Mouse (Mus musculus): Measurements from ENCODE around the gene Fancc.
A peak's percentile ranks its signal among the peaks of the same experiment; 100 is the strongest.

Gene Fancc

DNA sequence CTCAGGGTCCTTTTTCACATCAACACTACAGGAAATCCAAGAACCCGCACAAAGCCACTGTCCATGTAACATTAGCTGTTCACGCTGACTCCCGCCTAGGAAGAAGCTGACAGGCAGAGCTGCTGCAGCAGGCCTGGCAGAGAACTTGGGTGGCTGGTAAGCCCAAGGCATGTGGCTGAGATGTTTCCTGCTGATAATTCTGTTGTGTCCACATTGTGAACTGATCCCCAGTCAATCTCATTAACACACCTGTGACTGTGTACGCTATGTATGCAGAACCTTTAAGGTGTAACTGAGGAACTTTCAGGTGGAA lies 182.5 kb downstream of the Fancc start:
- no peak for DNase-seq

DNA sequence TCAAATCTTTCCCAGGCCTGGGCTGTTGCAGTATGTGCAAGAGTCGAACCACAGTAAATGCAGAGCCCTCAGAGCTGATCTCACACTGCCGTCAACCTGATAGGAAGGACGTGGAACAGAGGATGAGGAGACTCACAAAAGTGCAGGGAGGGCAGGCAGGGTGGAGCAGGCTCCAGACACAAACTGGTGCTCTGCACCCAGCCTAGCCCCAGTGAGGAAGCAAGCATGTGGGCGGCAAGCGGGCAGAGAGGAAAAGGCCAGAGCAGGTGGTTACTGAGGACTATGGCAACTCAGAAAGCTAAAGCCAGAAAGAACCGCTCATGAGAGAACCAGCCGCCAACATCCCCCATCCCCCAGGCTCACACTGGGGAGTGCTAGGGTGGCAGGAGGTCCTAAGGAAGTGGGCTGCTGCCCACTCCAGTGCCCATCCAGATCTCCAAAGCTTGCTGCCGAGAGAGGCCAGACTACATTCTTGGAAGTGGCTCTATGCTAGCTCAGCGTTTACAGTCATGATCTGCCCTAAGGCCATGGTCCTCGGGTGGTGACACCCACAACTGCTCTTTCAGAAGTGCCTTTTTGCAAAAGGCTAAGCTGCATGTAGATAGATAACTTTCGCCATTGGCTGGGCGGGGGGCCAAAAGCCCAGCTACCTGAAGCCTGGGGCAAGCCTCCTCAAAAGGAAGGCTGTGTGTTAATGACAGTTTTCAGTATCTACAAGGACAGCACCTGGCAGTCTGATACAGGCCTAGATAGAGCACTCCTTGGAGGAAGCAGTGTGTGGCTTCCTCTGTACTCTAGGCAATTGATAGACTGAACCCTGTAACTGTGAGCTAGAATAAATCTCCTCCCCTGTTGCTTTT lies 183.1 kb downstream of the Fancc start:
- DNase-seq = no peak

DNA sequence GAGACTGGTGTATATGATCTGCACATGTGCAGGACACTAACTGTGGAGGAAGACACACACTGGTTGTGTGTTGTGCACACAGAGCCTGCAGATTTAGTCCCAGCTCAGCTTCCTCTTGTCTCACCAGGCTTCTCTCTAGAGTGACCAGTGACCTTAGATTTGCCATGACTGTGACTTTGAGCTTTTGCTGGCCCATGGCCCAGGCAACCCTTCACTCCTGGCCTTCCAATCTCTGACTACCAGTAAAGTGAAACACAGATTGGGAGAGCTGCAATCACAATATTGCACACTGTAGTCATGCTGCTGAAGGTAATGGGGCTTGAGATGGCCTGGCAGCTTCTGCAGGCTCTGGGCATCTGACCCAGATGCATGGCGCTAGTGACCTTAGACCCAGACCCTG lies 183.8 kb downstream of the Fancc start:
- no peak for DNase-seq

DNA sequence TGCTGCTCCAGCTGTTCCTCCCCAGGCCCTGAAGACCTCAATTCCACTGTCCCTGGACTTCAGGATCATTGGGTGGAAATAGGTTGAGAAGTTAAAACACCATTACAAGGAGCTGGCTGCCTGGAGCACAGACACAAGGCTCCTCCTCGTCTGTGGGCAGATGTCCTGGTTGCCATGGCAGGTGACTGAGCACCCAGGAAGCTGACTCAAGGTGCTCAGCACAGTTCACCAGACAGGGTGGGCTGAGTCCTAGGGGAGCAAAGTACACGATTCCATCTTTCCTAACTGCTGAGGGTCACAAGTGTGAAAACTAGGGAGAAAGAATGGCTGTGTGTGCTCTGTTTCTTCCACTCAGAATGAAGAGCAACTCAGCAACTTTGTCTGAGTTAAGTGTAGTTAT lies 185.9 kb downstream of the Fancc start:
- DNase-seq = no peak

DNA sequence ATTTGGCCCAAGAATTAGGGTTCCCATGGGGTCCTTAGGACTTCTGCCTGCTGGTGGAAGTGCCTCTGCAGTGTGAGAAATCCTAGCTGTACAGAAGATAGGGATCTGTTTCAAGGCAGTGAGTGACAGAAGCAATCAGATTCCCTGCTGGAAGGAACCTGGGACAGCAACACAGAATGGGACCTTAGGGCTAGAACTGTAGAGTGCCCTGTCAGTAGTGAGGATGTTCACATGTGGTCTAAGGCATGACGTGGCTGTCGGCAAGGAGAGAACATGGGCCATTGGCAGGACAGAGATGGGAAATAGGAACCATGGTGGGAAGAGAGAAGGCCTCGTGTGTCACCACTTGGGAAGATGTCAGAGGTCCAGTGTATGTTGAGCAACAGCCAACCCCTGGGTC lies 187.5 kb downstream of the Fancc start:
- DNase-seq = no peak

DNA sequence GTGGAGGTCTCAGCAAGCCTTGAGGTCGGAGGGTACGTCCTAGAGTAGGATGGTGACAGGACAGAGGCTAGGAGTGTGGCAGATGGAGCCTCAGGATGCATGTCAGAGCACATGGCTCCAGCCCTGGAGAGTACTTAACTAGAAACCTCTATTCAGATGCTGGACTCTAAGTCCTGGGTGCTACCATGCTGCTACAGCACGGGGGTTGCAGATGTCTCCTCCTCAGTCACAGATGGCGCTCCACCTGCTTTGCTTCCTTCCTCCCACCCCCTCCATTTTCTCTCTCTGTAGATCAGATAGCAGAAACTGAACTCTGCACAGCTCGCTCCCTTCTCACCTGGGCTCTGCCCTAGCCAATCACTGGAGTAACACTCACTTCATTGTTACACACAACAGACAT lies 190.3 kb downstream of the Fancc start:
- peak; percentile 76 for DNase-seq

DNA sequence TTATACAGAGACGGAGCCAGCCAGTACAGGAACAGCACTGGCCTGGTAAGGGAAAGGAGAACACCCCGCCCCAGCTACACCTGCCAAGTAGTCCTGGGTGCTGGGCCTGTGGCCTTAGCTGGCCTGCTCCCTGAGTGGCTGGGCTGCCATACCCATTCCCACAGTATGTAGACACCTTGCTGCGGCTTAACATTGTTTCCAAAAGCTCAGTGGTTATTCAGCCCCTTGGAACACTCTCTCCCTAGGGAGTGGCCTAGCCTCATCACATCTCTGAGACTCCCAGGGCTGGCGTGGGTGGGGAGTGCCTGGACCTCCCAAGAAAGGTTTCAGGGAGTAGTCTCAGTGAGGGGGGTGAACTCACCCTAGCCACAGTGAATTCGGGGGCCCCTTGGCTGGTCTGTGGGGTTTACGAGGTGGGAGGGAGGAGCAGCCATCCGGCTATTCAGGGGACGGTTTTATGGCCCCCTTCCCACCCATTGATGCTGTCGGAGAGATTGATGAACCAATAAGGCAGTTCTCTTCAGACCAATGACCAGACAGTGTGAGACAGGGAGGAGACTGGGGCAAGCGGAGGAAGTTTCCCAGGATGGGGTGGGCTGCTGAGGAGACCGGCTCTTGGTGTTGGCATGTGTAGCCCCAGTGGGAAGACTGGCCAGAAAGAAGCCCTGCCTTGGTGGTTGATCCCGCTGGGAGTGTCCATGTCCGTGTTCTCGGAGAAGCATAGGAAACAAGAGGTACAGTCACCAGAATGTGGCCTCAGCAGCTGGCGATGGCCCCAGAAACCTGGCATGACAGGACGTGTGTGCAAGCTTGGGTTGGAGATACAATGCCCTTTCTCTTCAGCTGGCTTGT lies 191.7 kb downstream of the Fancc start:
- peak; percentile 79 for DNase-seq

DNA sequence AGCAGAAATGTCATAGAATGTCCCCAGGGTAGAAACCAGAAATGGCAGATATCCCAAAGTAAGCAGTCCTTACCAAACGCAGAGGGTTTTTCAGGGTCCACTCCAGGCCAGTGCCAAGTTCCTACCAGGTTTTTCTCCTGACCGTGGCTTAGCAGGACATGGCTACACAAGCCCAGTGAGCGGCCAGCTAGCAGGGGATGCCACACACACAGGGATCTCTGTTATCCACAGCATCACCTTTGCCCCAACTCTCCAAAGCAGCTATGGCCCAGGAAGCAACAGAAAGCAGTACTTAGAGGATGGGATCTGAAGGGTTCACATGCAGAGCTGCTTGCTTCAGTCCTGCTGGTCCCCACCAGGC lies 192.3 kb downstream of the Fancc start:
- no peak for DNase-seq

DNA sequence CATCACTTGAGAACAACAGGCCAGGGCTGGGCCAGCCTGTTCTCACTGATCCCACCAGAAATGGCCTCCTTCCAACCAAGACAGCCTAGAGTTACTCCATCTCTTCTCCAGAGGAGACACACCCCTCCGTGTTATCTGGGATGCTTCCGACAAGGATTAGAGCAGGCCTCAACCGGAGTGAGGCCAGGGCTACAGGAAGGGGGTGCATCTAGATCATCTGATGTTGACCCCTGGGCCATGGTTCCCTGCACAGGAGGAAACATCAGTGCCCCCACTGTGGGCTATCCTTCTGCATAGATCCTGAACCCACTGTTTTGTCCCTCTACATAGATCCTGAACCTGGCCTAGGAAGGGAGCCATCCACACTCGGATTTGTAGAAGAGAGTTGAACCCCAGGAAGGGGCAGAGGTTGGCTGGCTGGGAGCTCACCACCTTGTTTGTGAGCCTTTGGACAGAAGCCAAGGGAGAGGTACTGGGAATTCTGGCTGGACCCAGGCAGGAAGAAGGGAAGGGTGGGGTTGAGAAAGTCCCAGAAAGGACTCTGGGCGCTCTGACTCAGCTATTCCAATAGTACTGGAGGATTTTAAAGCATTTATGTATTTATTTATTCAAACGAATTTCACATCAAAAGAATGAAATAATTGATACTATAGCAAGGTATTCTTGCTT lies 192.8 kb downstream of the Fancc start:
- DNase-seq = no peak

DNA sequence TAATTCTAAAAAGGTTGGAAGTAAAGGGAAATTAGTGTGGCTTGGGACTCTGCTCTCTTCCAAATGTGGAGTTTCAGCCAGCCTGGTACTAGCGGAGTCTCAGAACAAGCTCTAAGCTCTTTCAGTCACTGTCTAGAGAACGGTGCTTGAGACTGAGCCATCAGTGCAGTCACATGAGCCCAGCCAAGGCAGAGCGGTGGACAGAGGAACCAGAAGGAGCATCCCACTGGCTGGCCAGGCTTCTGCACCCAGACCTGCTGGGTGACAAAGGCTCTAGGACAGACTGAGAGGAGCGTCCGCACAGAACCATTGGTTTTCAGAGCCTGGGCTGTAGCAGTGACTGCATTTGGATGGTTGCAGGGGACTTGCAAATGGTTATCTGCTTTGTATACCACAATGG lies 194.7 kb downstream of the Fancc start:
- DNase-seq = no peak

DNA sequence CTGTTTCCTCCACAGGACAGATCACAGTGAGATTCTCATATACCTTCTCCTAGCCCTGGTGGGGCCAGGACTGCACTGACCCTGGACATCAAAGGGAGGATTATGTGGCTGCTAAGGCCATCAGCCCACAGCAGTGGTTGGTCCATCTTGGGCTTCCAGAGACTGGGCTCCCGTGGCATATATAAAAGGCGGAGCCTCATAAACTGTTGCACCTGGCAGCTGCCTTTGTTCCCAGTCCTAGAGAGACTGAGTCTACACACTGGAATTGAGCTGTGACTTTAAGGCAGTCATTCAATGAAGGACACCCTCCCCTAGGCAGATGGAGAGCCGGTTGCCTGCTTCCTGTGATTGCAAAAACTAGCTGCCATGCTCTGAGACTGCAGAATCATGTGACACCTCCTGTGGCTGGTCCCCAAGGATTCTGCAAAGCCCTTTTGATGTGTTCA lies 195.3 kb downstream of the Fancc start:
- DNase-seq = peak; percentile 64

DNA sequence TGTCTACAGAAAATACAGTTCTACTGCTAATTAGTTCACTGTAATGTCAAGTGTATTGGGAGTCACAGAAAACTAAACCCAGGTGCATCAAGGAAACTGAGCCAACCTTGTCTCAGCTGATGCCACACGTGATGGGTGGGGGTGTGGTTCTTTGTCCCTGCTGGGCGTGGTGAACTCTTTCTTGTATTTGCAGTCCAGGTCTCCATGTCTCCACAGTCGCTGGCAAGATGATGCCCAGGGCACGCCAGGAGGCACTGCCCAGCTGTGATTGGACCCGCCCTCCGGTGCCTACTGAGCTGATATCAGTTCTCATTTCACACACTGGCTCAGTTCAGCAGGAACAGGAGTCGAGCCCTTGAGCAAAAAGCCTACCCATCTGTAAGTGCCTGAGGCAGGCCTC lies 196.1 kb downstream of the Fancc start:
- no peak for DNase-seq

DNA sequence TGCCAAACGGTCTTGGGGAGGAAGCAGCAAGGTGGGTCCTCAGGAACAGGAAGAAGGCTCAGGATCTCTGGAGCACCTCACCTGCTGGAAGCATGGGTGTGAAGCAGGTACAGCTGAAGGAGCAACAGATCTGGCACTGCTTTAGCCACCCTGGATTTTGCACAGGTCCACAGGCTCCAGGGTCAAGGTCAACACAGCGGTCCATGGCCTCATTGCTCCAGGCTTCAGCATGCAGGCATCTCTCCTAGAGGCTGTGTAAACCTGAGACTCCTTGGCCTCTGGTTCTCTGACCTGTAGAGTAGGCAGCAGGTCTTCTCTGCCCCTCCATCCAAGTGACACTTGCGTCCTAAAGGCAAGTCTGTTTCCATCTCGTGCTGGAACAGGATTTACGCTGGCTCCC lies 198.1 kb downstream of the Fancc start:
- DNase-seq = no peak

DNA sequence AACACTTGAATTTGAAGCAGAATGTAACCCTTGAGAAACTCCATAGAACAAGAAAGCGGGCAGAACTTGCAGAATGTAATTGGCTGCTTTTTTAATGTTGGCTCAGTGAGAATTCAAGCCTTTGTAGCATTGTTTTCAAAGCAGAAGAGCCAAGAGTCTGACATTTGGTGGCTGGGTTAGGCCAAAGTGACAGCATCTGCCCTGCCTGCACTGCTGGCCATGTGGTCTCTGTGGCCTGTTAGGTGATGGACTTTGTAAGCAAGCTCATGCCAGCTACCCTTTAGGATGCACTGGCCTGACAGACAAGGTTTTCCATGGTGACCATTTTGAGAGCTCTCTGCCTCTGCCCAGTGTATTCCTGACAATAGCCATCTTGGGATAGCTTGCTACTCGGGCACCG lies 199.1 kb downstream of the Fancc start:
- no peak for DNase-seq

DNA sequence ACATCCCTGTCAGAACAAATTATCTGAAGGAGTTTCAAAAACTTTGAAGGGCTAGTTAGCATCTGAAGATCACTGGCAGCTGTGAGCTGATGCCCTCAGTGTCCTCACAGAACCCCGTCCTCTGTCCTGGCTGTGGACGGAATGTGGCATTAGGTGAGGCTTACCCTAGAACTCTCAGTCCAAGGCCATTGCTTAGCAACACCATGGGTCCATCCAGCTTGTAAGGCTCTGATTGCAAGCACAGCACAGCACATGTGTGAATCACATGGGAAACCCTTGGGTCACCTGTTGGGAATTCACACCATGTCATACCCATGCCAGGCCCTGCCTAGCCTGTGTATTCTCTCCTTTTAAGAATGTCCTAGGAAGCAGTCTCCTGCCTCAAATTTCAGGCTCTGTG lies 200.1 kb downstream of the Fancc start:
- DNase-seq = no peak

DNA sequence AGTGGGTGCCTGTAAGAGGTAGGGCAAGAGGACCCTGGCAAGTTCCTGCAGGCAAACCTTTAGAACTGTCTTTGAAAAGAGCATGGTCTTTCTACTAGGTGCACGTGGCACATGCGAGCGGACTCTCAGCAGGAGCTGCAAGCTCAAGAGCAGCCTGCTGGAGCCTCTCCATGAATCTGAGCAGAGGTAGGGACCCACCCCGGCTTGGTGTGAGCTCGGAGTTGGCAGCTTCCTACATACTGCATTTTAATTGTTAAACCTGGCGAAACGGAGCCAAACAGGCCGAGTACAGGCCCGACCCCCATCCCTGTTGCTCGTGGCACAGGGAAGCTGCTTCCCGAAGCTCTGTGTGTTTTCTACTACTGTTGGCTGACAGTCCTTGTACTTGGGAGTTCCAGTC lies 200.8 kb downstream of the Fancc start:
- no peak for DNase-seq

DNA sequence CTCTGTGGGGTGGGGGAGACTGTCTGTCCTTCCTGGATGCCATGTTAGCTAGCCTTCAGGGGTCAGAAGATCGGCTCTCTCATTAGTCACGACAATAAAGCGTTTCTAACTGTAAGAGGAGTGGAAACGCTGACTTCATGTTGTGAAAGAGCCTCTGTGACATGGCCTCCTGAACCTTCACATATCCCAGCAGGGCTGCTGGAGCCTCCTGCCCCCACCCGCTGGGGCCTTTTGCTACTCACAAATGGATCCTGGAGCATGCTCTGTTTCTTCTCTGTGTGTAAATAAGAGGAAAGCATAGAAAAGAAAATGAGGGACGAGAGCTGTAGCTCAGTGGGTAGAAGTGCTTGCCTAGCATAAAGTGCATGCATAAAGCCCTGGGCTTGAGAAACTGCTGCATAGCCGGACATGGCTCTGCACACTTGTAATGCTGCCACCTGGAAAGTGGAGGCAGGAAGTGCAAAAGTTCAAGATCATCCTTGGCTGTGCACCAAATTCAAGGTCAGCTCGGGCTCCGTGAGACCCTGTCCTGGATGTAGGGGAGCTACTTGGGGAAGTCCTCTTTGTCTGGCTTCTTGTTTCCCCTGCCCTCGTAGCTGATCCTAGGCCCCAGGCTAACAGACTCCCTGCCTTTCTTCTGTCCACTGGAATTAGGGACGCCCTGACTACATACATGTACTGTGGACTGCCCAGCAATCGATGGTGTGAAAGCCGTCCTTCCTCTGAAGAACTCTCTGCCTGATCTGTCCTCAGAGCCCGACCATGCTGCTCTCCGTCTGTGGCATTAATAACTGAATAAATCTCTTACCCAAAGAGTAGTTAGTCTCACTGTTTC lies 202.5 kb downstream of the Fancc start:
- no peak for DNase-seq

DNA sequence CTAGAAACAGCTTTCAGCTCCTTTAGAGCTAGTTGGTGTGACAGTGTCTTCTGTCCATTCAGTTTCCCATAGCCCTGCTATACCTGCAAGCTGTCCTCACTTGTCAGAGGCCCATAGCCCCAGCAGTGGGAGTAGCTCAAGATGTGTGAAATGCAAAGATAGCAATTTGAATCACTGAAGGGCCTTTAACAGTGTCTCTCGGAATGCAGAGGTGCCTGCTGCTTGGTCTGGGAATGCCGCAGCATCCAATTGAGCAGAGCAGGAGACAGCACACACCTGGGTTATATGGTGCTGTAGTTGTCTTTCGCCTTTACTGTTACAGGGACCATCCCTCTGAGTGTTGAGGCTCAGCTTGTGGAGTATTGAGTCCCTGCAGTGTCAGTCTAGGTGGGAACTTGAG lies 203.4 kb downstream of the Fancc start:
- DNase-seq = no peak

DNA sequence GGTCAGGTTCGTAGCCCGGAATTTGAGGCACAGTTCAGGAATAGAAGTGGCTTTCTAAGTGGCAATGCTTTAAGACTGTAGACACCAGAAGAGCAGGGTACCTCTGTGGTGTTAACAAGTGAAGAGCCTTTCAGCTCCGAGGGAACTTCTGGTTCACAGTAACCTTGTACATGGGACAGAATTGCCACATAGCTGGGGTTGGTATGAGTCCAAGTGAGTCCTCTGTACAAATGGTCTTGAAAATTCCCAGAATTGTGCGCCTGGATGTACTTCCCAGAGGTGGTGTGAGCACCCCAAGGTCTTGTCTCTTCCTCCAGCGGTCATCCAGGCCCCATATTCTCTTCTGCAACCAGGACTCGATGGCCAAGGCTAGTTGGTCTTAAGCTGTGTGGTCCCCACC lies 206.1 kb downstream of the Fancc start:
- no peak for DNase-seq

DNA sequence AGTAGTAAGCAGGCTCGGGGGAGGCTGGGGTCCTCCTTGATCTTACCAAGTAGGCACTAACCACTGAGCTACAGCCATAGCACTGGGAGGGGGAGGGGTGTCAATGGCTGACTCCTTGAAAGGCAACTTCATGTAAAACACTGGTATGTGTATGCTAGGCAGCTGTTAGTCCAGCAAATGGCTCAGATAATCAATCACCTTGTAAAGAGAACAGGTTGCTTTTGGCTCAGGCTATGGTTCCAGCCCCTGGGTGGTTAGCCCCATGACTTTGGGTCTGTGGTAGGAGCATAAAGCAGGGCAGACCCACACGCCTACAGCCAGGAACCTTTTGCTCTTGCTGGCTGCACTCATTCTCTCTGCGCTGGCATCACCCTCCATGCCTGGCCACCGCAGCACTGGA lies 207.0 kb downstream of the Fancc start:
- no peak for DNase-seq

DNA sequence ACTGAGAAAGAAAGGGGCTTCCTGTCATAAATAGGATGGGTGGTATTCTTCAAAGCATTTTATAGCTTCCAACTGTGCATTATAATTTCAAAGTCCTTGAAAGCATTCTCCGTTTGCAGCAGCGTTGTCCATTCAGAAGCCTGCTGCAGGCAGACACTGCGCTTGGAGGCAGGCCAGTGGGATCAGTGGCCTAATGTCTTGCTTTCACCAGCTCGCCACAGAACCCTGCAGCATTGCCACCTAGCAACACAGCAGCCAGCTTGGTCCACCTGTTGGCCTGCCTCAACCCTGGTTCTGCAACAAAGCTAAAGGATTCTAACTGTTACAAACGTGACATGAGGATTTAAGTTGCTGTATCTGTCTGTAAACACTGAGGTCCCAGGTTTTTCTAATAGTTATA lies 207.4 kb downstream of the Fancc start:
- no peak for DNase-seq

DNA sequence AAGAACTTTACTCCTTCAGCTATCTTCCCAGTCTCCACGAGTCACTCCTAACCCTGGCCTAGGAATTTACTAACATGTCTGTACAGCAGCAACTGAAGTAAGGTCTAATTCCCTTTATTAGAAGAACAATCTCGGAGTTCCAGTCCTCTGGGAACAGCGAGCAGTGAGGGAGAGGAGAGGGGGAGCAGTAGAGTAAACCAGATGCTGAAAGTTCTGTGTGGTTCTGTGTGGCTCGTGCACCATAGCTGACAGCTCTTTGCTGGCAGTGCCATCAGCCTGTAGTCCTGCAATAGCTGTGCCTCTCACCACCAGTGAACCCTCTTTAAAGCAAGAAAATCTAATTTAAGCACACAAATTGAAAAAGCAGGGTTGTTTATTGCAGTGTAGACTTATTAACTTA lies 207.9 kb downstream of the Fancc start:
- DNase-seq = no peak

DNA sequence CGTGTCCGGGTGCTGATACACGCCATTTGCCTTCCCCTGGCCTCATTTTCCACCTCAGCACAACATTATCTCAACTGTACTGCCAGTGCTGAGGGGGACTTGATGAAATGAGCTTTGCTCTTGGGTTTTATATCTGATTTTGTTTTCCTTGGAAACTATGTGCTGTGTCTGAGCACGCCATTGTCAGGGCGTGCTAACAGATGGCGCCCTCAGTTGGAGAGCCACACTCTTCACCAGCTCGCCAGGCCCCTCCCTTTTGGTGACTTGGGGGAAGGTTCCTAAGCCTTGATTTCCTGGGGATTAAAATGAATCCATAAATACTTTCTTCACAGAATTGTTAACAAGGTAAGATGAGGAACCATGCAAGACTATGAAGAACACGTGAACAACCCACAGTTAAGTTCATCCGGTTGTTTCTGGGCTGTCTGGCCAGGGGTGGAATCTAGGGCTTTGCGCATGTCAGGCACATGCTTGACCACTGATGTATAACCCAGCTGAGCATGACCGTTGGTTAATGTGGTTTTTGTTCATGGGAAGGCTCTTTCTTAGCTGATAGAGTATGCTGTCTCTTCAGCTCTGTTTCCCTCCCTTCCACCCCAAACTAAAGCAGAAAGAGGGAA lies 210.5 kb downstream of the Fancc start:
- DNase-seq = no peak

Measured in layer of hippocampus, adult 9-11 months (tissue).